Mouse (Mus musculus): ENCODE data around the gene Rbm17.

Gene Rbm17

DNA sequence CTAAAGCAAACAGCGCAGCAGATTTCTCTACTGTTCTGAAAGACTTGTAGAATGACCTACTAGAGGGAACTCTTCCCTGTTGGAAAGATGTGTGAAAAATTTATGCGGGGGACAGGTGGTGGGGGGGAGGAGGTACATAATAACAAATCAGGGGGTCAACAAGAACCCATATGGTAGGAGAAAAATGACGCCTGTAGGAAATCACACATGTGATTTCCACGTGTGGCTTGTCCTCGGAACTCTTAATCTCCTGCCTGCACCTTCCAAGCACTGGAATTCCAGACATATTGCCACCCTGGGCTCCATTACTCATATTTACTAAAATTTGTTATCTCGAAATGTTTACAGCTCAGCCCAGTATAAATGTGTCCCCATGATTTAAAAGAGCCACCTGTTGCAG lies 2.2 kb downstream of the Rbm17 start:
- in situ Hi-C loops (cut with MboI, MseI), result loop anchor here (5.0 to 10.0 kb wide), 2 partner anchors 63 to 176 kb away; partner anchors contain the start of genes Ankrd16 (in 1 of the 2) and Fbh1 (in 1 of the 2)

DNA sequence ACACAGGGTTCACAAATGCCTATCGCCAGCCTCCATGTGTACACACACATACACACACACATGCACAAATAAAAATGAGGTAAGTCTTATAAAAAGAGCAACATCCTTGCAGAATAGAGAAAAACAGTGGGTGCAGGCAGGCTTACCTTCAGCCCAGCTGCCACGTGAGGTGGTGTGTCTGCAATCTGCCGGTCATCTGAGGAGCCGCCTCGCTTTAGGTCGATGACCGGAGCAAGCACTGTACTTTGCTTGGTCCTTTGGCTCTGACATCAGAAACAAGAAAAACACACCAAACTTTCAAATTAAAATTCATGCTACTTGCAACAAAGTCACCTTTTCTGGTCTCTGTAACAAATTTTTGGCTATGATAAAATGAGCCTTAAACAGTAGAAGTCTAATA lies 6.0 kb downstream of the Rbm17 start:
- in situ Hi-C loops (cut with MboI, MseI), result loop anchor here in 1 of 2 experiments (5.0 kb wide), 1 partner anchor 84 kb away; no protein-coding TSS in a partner anchor

DNA sequence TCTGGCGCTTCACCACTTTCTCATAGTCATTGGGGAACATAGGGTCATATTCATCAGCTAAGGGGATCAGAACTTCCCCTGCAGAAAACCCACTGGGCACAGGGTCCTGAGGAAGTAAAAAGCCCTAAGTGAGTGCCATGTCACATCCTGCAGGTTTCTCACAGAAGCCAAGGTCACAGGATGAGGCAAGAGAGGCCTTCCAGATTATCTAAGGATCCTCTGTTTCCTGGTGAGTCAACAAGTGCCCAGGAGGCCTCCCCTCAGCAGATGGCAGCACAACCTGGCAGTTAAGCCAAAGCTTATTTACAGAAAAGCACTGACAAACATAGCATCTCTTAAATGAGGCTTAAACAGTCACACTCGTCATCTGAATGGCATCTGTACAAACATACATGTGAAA lies 7.3 kb downstream of the Rbm17 start:
- in situ Hi-C loops (cut with MboI, MseI), result loop anchor here in 1 of 2 experiments (5.0 kb wide), 1 partner anchor 86 kb away; no protein-coding TSS in a partner anchor

DNA sequence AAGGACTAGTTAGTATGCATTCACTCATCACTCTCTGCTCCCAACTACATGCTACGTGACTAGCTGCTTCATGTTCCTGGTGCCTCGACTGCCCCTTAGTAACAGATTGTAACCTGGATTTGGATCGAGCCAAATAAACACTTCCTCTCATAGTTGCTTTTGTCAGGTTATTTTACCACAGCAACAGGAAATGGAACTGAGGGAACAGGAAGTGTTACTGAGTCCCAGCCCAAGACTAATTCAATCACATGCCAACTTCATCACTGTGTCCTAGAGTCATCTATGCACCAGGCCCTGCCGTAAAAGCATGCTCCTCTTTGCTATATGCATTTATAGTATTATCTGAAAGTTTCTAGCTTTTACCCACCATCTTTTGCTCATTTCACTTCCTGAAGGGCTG lies 16.0 kb downstream of the Rbm17 start:
- in situ Hi-C loops (cut with MboI, MseI), result loop anchor here in 1 of 2 experiments (5.0 kb wide), 1 partner anchor 96 kb away; no protein-coding TSS in a partner anchor

DNA sequence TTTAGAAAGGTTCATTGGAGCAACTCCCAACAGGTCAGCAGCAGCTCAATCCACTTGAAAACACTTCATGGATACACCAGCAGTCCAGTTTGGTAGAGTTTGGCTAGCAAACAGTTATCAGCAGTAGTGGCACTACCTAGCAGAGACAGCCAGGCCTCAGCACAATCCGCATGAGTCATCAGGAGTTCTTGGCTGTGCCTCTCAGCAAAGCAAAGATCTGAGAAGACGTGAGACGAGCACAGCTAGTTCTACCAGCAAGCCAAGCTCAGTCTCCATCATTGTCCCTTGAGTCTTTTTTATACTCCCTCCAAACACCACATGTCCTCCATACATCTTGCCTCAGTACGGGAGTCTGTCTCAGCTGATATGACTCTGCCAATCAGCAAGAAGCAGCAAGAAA lies 24.6 kb downstream of the Rbm17 start:
- in situ Hi-C loops (cut with MboI, MseI), result no loop called here

- in situ Hi-C loops (cut with MboI, MseI), result no loop called here
Measured at GRCm38 (mm10) chr2:11578187-11578586, 25.8 kb downstream of the Rbm17 start.

- in situ Hi-C loops (cut with MboI, MseI), result no loop called here
Measured at GRCm38 (mm10) chr2:11573684-11574083, 30.3 kb downstream of the Rbm17 start.

GRCm38 (mm10) chr2:11571004-11571535 lies 32.9 kb downstream of the Rbm17 start:
- in situ Hi-C loops (cut with MboI, MseI), result no loop called here

DNA sequence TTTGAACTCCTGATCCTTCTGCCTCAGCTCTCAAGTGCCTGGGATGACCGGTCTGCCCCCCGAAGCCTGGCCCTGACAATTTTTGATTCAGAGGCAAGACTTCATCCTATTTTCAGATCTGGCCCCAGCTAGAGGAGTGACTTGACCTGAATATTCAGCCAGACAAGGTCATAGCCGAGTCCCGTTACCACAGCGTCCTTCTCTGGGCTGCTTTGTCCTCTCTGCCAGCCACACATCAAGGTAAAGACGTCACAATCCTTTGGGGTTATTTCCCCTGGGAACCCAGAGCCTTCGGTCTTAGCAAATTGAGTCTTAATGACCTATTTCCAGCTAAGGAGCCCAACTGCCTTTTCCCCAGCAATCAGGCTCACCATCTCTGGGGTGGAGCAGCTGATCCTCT lies 35.5 kb downstream of the Rbm17 start:
- in situ Hi-C loops (cut with MboI, MseI), result loop anchor here in 1 of 2 experiments (10.0 kb wide), 1 partner anchor 984 kb away; no protein-coding TSS in a partner anchor

- in situ Hi-C loops (cut with MboI, MseI), result loop anchor here in 1 of 2 experiments (10.0 kb wide), 1 partner anchor 983 kb away; no protein-coding TSS in a partner anchor
Measured at GRCm38 (mm10) chr2:11567781-11568362, 36.1 kb downstream of the Rbm17 start.

- in situ Hi-C loops (cut with MboI, MseI), result loop anchor here in 1 of 2 experiments (10.0 kb wide), 1 partner anchor 982 kb away; no protein-coding TSS in a partner anchor
Measured at GRCm38 (mm10) chr2:11566898-11567297, 37.1 kb downstream of the Rbm17 start.

- in situ Hi-C loops (cut with MboI, MseI), result loop anchor here in 1 of 2 experiments (10.0 kb wide), 1 partner anchor 981 kb away; no protein-coding TSS in a partner anchor
Measured at GRCm38 (mm10) chr2:11566241-11566640, 37.7 kb downstream of the Rbm17 start.

DNA sequence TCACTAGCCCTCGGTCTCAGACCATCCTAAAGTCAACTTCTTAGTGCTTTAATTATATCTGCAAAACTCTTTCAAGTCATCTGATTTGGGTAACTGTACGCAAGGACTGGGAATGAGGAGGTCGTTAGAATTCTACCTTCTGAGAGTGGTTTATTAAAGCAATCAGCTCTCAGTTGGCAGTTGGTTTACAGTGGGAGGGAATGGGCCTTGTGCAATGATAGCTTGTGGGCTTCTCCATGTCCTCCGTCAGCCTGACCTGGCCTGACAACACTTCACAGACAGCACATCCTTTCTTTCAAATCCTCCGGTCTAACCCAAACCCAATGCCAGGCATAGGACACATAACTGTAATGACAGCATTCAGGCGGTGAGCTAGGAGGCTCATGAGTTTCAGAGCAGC lies 39.2 kb downstream of the Rbm17 start:
- in situ Hi-C loops (cut with MboI, MseI), result loop anchor here in 1 of 2 experiments (10.0 kb wide), 1 partner anchor 980 kb away; no protein-coding TSS in a partner anchor

GRCm38 (mm10) chr2:11563256-11563655 lies 40.7 kb downstream of the Rbm17 start:
- in situ Hi-C loops (cut with MboI, MseI), result loop anchor here in 1 of 2 experiments (10.0 kb wide), 1 partner anchor 978 kb away; no protein-coding TSS in a partner anchor

DNA sequence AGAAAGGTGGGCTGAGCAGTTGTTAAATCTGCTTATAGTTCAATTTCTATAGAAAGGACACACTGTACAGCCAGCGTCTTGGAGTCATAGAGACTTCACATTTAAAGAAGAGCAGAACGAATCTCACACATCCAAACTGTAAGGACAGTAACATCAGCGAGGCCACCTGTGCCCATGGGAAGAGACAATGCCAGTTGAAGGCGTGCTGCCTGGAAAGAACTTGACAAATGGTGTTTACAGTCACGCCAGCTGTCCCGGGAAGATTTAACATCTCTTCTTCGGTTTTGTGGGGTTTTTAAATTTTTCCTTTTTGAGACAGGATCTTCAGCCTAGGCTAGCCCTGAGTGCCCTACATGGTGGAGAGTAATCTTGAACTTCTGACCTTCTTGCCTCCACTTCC lies 45.3 kb downstream of the Rbm17 start:
- in situ Hi-C loops (cut with MboI, MseI), result no loop called here

DNA sequence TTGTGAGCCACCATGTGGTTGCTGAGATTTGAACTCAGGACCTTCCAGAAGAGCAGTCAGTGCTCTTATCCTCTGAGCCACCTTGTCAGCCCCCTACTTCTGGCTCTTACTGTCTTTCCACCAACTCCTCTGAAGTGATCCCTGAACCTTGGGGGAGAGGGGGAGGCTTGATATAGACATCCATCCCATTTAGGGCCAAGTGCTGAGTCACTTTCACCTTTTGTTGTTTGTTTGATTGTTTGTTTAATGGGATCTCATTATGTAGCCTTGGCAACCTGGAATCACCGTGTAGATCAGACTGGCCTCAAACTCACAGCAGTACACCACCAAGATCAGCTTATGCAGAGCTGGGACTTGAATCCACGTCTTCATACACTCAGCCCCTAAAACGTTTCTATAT lies 46.7 kb downstream of the Rbm17 start:
- in situ Hi-C loops (cut with MboI, MseI), result no loop called here

DNA sequence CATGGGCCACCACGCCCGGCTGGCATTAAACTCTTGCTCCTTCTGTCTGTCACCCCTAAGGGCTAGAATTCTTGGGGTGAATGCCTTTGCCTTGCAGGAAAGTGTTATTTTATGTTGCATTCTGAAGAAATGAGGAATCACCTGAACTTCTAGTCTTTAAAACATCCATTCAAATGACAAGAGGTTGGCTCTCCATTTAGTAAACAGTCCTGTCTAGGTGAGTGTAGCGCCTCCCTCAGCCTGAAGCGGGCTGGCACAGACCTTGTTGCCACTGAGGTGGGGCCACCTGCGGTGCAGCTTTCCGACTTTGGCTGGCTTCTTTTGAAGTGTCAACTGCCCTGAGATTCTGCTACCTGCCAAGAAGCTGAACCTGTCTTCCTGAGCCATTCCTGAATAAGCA lies 48.6 kb downstream of the Rbm17 start:
- in situ Hi-C loops (cut with MboI, MseI), result no loop called here

- in situ Hi-C loops (cut with MboI, MseI), result no loop called here
Measured at GRCm38 (mm10) chr2:11553471-11554400, 50.2 kb downstream of the Rbm17 start, which contains the start of gene Pfkfb3. Gene Pfkfb3 (minus strand): TSS chr2:11554077.

GRCm38 (mm10) chr2:11552966-11553451 lies 50.9 kb downstream of the Rbm17 start:
- in situ Hi-C loops (cut with MboI, MseI), result no loop called here

DNA sequence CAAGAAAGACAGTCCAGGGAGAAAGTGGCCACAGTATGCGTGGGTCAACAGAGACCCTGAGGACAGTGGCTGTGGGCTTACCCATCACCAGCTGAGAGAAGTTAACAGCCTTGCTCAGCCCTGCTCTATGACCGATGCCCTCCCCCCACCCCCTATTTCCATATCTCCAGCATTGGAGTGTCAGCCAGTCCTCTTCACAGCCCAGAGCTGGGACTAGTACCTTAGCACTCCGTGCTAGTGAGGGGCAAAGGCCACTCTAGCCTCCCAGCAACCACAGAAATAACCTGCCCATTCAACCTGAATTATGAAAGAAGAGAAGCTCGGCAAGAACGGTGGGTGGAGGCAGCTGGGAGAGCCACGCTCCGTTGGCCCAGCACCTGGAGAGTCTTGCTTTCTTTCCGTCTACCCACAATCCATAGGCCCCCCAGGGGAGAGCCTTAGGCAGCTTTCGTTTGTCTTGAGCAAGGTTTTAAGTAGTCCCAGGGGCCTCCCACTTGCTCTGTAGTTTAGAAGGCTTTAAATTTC lies 51.6 kb downstream of the Rbm17 start:
- in situ Hi-C loops (cut with MboI, MseI), result no loop called here

DNA sequence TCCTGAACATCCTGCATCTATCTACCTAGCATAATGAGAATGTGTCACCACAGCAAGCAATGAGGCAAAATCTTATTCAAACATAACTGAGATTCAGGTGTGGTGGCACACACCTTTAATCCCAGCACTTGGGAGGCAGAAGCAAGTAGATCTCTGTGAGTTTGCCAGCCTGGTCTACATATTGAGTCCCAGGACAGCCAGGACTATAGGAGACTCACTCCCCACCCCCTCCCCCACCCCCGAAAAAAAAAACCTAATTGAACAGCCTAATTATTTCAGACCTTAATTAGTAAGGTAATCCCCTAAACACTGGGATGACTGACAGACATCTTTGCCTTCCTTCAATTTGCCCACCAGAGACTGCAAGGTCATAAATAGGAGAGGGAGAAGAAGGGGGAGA lies 52.2 kb downstream of the Rbm17 start:
- in situ Hi-C loops (cut with MboI, MseI), result no loop called here
